Comparison of ENCODE assay signal across 8 mouse cellular contexts in genomic region chr15:100871107-100872011, GRCm38 (mm10). TPM values are rescaled to one million over a fixed set of nuclear protein-coding genes. Genes with fewer than 3 reads are reported as not detected.
DNase-seq lines count a peak whose midpoint lies in the region; ATAC-seq and TF ChIP-seq lines count a peak whose summit lies in the region.

No protein-coding gene starts in this region.

- WGBS in hindbrain, embryonic 13.5 days: under 1% methylated on average over 49 of the region's 53 CpGs
- WGBS in midbrain, embryonic 13.5 days: under 1% methylated on average over 52 of the region's 53 CpGs

- no peak for DNase-seq in gastrocnemius, adult 2 months
- no peak for DNase-seq in gastrocnemius, adult 18-20 months (ENCODE audit: low spot score)
- DNase-seq in testis, postnatal 14 days (ENCODE audit: low spot score): no peak
- no peak for DNase-seq in B cell, adult 2 months
- DNase-seq in gastrocnemius, postnatal 4 days (ENCODE audit: low spot score in 2 of 2): no peak

- no peak for TF ChIP-seq CTCF in gastrocnemius, adult 2 months (IDR thresholded peaks at IDR 0.05)
- TF ChIP-seq CTCF in testis, adult 2 months (IDR thresholded peaks at IDR 0.05; ENCODE audit: control insufficient read depth, insufficient read depth, insufficient replicate concordance, low read depth, low read length): no peak

- ATAC-seq in hindbrain, embryonic 13.5 days (ENCODE audit: low FRiP score): peak; percentile 73
- peak; percentile 75 for ATAC-seq in midbrain, embryonic 13.5 days

- no peak for TF ChIP-seq POLR2A in testis, adult 2 months (IDR thresholded peaks at IDR 0.05; ENCODE audit: control insufficient read depth, low read depth, low read length)

- no peaks in the 10 kb centered on the region; the same call in 1 of the 2 replicates for H3K27me3 ChIP-seq in testis, adult 2 months (ENCODE audit: control insufficient read depth, insufficient read depth, low read length)
- peaks cover 16% of the 10 kb centered on the region for H3K27me3 ChIP-seq in hindbrain, embryonic 13.5 days
- H3K27me3 ChIP-seq in midbrain, embryonic 13.5 days: peaks cover 23% of the 10 kb centered on the region

- H3K4me2 ChIP-seq in hindbrain, embryonic 13.5 days: peak overlapping the region; percentile 84
- peak overlapping the region; percentile 85 for H3K4me2 ChIP-seq in midbrain, embryonic 13.5 days (replicated peaks)

- H3K9me3 ChIP-seq in hindbrain, embryonic 13.5 days: 0 out of 2 replicates have a peak, but pooled peaks cover 1% of the 10 kb centered on the region
- peaks cover 2% of the 10 kb centered on the region; the same call in 1 of the 2 replicates for H3K9me3 ChIP-seq in midbrain, embryonic 13.5 days

- H3K27ac ChIP-seq in gastrocnemius, adult 2 months: no peak overlapping the region
- no peak overlapping the region for H3K27ac ChIP-seq in testis, adult 2 months (ENCODE audit: control insufficient read depth, insufficient read depth, low read depth, low read length)
- H3K27ac ChIP-seq in hindbrain, embryonic 13.5 days: peak overlapping the region; percentile 90
- peak overlapping the region; percentile 90 for H3K27ac ChIP-seq in midbrain, embryonic 13.5 days

- intact Hi-C loops in gastrocnemius, adult 2 months (cut with DNase I): no loop called here

- H3K4me1 ChIP-seq in testis, adult 2 months (ENCODE audit: control insufficient read depth, insufficient read depth, low read length): peaks cover 15% of the 10 kb centered on the region
- H3K4me1 ChIP-seq in hindbrain, embryonic 13.5 days (replicated peaks): peaks cover 35% of the 10 kb centered on the region
- peaks cover 39% of the 10 kb centered on the region for H3K4me1 ChIP-seq in midbrain, embryonic 13.5 days (replicated peaks)

- peak overlapping the region; percentile 59 for H3K4me3 ChIP-seq in gastrocnemius, adult 2 months
- H3K4me3 ChIP-seq in testis, adult 2 months (ENCODE audit: control insufficient read depth, low read depth, low read length): peak overlapping the region; percentile 70
- H3K4me3 ChIP-seq in hindbrain, embryonic 13.5 days: peak overlapping the region; percentile 83
- peak overlapping the region; percentile 92 for H3K4me3 ChIP-seq in midbrain, embryonic 13.5 days (replicated peaks)

- no peaks in the 10 kb centered on the region for H3K36me3 ChIP-seq in testis, adult 2 months (ENCODE audit: control insufficient read depth, insufficient read depth, low read length)
- H3K36me3 ChIP-seq in hindbrain, embryonic 13.5 days: no peaks in the 10 kb centered on the region
- no peaks in the 10 kb centered on the region for H3K36me3 ChIP-seq in midbrain, embryonic 13.5 days

- H3K9ac ChIP-seq in hindbrain, embryonic 13.5 days: peak overlapping the region; percentile 96
- peak overlapping the region; percentile 94 for H3K9ac ChIP-seq in midbrain, embryonic 13.5 days (replicated peaks)

RNA-seq across cellular contexts. Expression of gene Scn8a, which starts 1.7 kb away (rescaled TPM):
- under 1 TPM; 0.03 to 0.14 TPM for total RNA-seq in gastrocnemius, adult 2 months (2021)
- under 1 TPM; 0.07 to 0.37 TPM for total RNA-seq in gastrocnemius, adult 18-20 months (2021)
- polyA plus RNA-seq in testis, adult 2 months (2012; rRNA removed): 3.4 and 4.0 TPM in 2 replicates
- 18.8 and 19.7 TPM in 2 replicates for polyA plus RNA-seq in hindbrain, embryonic 13.5 days (2015; fragmentation: Nextera tagmentation; extraction: Ambion mirVana)
- 20.2 and 23.0 TPM in 2 replicates for polyA plus RNA-seq in midbrain, embryonic 13.5 days (2015; fragmentation: Nextera tagmentation; extraction: Ambion mirVana)
- total RNA-seq in gastrocnemius, postnatal 4 days (2021): 1 to 10 TPM; 1.2 to 1.9 TPM

Comparison
In these comparisons a context has a peak if more than half of its experiments do, and no peak if none do; other contexts are left out.
1. H3K27ac ChIP-seq: peak in hindbrain, embryonic 13.5 days (single experiment) and midbrain, embryonic 13.5 days (single experiment); none in gastrocnemius, adult 2 months (single experiment) and testis, adult 2 months (single experiment).
2. Peak in every context shown above with its lines, with median percentiles within 50 percentile points of each other: H3K4me3 ChIP-seq.